Mouse (Mus musculus): ENCODE data around the gene Tcl1b1.
"Not testable (repeated sequence)": the region's sequence is repeated elsewhere in the genome, so short reads cannot be mapped to it uniquely, and the experiment has no call there.

Tcl1b1 gene

GRCm38 (mm10) chr12:105159390-105159789 lies at the start of gene Tcl1b1:
Tcl1b1 (plus strand) TSS chr12:105159690.
- DNase-seq (ENCODE audit: low read depth, low spot score): no peak

DNA sequence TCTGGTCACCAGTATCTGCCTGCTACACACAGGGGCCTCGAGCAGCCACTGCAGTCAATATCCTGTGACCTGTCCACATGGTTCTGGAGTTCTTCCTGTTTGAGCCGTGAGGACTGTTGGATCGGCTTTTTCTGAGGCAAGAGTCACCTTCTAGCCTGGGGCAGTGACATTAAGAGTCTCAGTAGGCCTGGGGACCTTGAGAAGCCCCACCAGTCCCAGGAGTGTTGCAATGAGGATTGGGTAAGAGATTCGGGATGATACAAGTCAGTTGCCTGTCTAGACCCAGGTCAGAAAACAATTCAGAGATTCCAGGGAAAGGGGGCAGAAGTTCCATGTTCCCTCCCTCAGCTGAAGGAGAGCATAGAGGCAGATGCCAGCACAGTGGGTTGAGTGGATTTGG lies 49.7 kb upstream of the Tcl1b1 start:
- DNase-seq (ENCODE audit: low read depth, low spot score): no peak

GRCm38 (mm10) chr12:105112321-105112988 lies 47.0 kb upstream of the Tcl1b1 start:
- DNase-seq (ENCODE audit: low read depth, low spot score): no peak

- no peak for DNase-seq (ENCODE audit: low read depth, low spot score)
Measured at GRCm38 (mm10) chr12:105116648-105117047, 42.8 kb upstream of the Tcl1b1 start.

DNA sequence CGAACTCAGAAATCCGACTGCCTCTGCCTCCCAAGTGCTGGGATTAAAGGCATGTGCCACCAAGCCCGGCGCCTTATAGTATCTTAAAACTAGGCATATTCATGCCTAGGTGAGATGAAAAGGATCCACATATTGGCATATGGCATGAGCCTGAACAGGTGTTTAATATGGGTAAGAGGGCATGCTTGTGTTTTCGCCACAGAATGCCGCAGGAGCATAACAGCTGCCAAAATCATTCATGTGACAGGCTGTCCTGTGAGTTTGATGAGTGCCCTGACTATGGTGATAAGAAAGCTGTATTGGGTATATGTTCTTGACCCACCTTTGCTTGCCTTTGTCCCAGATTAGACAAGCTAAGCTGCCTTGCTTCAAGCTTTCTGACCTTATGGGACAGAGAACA lies 34.1 kb upstream of the Tcl1b1 start:
- DNase-seq (ENCODE audit: low read depth, low spot score): no peak

DNA sequence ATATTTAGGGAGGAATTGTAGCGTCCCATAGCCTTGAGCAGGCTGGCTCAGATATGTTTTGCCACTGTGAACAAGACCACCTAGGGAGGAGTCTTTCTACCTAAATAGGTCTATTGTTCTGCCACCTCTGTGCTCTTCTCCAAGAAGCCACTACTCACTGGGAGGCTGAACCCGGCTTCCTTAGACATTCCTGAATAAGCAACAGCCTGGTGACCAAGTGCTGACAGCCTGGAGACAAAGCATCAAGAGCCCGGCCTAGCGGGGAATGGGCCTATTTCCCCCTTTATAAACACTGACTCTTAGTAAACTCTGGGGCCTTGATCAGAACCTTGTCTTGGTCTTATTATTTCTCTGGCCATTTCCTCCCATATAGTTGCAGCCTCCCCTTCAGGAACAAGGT lies 33.0 kb upstream of the Tcl1b1 start:
- no peak for DNase-seq (ENCODE audit: low read depth, low spot score)

- no peak for DNase-seq (ENCODE audit: low read depth, low spot score)
Measured at GRCm38 (mm10) chr12:105127607-105128006, 31.9 kb upstream of the Tcl1b1 start.

DNA sequence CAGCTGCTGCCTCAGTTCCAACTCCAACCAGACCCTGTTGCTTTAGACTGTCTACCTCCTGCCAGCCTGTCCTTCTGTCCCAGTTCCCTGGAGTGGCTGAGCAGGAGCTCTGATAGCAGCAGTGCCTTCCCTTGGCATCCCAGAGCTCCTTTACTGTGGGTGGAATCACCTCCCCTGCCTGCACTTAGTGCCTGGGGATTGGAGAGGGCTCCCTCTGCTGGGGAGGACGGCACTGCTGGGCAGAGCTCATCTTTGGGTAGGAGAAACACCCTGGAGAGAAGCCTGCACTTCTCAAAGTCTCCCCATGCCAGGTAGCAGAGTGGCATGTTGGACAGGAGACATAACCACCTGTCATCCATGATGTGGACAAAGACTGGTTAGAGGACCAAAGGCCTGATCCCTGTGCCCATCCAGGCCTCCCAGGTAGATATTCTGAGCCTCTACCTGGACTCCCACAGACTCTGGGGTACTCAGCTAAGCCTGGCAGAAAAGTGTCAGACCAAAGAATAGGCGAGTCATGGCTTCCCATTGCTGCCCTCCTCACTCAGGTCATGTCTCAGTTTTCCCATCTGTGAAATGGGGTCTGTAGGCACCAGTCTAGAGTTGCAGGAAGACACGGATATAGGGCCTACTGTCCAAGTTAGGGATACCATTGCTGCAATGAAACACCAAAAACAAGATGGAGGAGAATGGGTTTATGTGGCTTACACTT lies 29.8 kb upstream of the Tcl1b1 start:
- DNase-seq (ENCODE audit: low read depth, low spot score): not testable (repeated sequence)

- DNase-seq (ENCODE audit: low read depth, low spot score): not testable (repeated sequence)
Measured at GRCm38 (mm10) chr12:105134167-105134566, 25.3 kb upstream of the Tcl1b1 start.

DNA sequence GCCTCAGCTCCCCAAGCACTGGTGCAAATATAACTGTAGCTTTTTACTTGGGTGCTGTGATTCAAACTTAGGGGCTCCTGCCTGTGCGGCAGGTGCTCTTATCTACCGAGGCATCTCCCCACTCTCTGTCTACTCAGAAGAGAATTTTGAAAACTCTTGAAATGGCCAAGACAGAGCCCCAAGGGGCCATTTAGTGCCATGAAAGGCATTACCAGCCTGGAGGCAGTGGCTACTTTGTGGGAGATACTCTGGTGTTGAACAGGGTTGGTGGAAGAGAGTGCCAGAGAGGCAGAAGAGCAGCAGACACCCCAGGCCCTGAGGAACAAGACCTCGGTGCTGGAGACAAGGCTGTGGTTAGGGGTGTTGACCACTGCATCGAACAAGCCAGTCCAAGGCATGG lies 24.7 kb upstream of the Tcl1b1 start:
- DNase-seq (ENCODE audit: low read depth, low spot score): not testable (repeated sequence)

- DNase-seq (ENCODE audit: low read depth, low spot score): not testable (repeated sequence)
Measured at GRCm38 (mm10) chr12:105137729-105138128, 21.8 kb upstream of the Tcl1b1 start.

- DNase-seq (ENCODE audit: low read depth, low spot score): no peak
Measured at GRCm38 (mm10) chr12:105143096-105143495, 16.4 kb upstream of the Tcl1b1 start.

GRCm38 (mm10) chr12:105144928-105145327 lies 14.6 kb upstream of the Tcl1b1 start:
- not testable (repeated sequence) for DNase-seq (ENCODE audit: low read depth, low spot score)

DNA sequence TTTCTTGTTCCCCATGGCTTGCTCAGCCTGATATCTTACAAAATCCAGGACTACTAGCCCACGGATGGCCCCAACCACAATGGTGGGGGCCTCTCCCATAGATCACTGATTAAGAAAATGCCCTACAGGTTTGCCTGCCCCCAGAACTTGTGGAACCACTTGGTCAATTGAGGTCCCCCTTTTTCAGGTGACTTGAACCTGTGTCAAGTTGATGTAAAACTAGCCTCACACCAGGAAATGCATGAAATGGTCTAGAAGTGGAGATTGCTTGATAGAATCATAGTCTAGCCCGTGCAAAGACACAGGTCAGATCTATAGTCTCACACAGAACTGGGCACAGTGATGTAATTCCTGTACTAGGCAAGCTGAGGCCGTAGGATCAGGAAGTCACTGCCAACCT lies 13.8 kb upstream of the Tcl1b1 start, which contains the start of gene Tcl1b2:
Gene Tcl1b2 (plus strand): TSS at position 301 of the 400 bp plus-strand sequence.
- no peak for DNase-seq (ENCODE audit: low read depth, low spot score)

DNA sequence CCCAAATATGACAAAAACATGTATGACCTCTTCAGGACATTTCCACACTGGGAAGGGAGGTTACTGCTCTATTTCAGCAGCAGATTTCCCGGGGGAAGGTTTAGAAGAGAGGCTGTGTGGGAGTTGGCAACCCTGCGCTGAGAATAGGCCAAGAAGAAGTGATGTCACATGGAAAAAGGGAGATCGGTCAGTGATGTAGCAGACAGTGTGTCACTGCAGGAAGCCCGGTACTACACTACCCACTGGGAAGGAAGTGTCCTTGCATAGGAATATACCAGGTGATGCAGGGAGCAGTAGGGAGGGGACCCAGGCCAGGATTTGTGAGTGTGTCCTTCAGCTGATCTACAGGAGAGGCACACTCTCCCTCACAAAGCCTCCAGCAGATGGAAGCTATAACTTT lies 4.2 kb upstream of the Tcl1b1 start:
- DNase-seq (ENCODE audit: low read depth, low spot score): not testable (repeated sequence)

DNA sequence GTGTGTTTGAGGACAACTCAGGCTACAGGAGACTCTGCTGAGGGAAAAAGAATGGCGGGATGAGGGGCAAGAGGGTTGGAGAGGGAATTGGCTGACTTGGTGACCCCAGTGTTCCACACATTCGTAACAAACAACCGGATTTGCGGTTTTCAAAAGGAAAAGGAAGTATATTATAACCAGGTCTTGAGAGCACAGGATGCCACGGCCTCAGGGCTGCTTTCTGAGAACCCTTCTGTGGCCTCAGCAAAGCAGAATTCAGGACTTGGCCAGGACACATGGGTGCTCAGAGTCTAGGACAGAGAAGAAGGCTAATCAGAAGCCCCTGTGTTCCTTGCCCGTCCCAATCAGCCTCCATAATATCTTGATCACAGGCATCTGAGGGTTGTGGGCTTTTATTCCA lies 648 bp upstream of the Tcl1b1 start:
- no peak for DNase-seq (ENCODE audit: low read depth, low spot score)

GRCm38 (mm10) chr12:105166734-105167133 lies 7.2 kb downstream of the Tcl1b1 start:
- DNase-seq (ENCODE audit: low read depth, low spot score): no peak

DNA sequence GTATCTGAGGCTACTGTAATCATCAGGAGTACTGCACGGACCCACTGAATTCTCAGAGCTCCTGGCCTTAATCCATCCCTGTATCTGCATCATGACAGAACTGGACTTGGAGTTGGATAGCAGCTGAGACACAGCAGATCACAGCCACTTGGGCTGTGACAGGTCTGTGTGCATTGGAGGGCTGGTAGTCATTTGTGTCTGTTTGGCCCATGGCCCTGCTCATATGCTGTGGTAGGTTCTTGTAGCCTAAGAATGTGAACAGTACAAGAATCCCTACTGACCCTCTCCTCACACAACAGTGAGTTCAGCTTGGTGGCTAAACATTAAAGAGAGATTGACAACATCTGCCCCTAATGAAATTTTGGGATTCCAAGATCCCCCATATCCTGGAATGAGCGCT lies 13.9 kb downstream of the Tcl1b1 start:
- DNase-seq (ENCODE audit: low read depth, low spot score): no peak

DNA sequence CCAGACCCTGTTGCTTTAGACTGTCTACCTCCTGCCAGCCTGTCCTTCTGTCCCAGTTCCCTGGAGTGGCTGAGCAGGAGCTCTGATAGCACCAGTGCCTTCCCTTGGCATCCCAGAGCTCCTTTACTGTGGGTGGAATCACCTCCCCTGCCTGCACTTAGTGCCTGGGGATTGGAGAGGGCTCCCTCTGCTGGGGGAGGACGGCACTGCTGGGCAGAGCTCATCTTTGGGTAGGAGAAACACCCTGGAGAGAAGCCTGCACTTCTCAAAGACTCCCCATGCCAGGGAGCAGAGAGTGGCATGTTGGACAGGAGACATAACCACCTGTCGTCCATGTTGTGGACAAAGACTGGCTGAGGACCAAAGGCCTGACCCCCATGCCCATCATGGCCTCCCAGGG lies 14.8 kb downstream of the Tcl1b1 start:
- not testable (repeated sequence) for DNase-seq (ENCODE audit: low read depth, low spot score)

DNA sequence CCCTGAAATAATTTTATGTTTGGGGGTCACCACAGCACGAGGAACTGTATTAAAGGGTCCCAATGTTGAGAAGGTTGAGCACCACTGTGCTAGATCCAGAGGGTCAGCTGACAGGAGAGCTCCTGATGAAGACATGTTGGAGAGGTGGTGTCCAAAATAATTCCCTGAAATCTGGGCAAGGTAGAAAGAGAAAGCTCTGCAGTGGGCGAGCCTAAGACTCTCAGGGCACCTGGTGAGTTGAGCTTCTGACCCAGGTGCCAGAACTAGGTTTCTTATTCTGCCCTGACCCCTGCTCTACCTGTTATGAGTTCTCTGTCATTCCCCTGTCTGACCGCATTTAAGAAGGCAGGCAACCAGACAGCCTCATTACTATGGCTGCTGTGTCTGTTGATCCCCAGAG lies 16.6 kb downstream of the Tcl1b1 start, which contains the start of gene Tcl1b5:
Gene Tcl1b5 (plus strand): TSS at position 301 of the 400 bp plus-strand sequence.
- not testable (repeated sequence) for DNase-seq (ENCODE audit: low read depth, low spot score)

GRCm38 (mm10) chr12:105181040-105181644 lies 21.7 kb downstream of the Tcl1b1 start:
- DNase-seq (ENCODE audit: low read depth, low spot score): not testable (repeated sequence)

- not testable (repeated sequence) for DNase-seq (ENCODE audit: low read depth, low spot score)
Measured at GRCm38 (mm10) chr12:105188980-105189379, 29.5 kb downstream of the Tcl1b1 start.
